Comparison of ENCODE assay signal across 17 mouse cellular contexts in the genomic region with DNA sequence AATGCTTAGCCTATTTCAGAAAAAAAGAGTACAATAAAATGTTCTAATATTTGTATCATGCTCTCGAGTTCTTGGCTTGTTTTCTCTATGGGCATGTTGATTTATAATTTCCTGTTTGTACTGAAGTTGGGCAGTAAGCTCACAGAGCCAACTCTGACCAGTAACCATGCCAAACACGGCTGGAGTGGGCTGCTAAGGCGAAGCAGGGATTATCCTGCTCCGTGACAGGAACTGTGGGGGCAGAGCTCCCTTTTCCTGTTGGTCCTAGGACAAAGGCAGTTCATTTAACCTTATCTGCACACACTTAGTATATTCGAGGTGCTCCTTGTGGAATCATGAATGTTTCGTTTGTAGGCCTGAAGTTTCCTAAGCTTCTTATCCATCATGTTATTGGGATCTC. TPM values are rescaled to one million over a fixed set of nuclear protein-coding genes. Genes with fewer than 3 reads are reported as not detected.
DNase-seq lines count a peak whose midpoint lies in the region; TF ChIP-seq lines count a peak whose summit lies in the region.
"Had no signal": no experiment of that assay in that cellular context is flagged by ENCODE, and none has a peak within 500 bp of the region (broad histone marks: within the 10 kb centered on the region; RNA-seq: fewer than 3 reads in every experiment).

No protein-coding gene starts in this region.

- H3K4me1 ChIP-seq in kidney, adult 2 months (ENCODE audit: control insufficient read depth, insufficient read depth, low read length): no peaks in the 10 kb centered on the region
- H3K4me1 ChIP-seq: forebrain, embryonic 13.5 days; heart, embryonic 10.5 days; limb, embryonic 13.5 days; midbrain, embryonic 13.5 days had no signal

- no peaks in the 10 kb centered on the region for H3K36me3 ChIP-seq in kidney, adult 2 months (ENCODE audit: control insufficient read depth, insufficient read depth, low read length)
- H3K36me3 ChIP-seq: heart, embryonic 10.5 days; limb, embryonic 13.5 days; midbrain, embryonic 13.5 days had no signal

- DNase-seq in heart, postnatal 4 days: peak; percentile 16
- no peak for DNase-seq in heart, adult 8-10 months (ENCODE audit: low spot score)
- DNase-seq in kidney, adult 2 months: peak; percentile 63
- DNase-seq in kidney, postnatal 14 days: peak; percentile 57
- peak; percentile 56 for DNase-seq in lung, postnatal 10 days
- DNase-seq in testis, postnatal 10 days (ENCODE audit: low spot score): no peak
- no peak for DNase-seq in layer of hippocampus, postnatal 10 days (ENCODE audit: low spot score in 2 of 2)
- DNase-seq: gastrocnemius, adult 2 months; liver, postnatal 0 days had no signal

- TF ChIP-seq POLR2A in kidney, adult 2 months (IDR thresholded peaks at IDR 0.05; ENCODE audit: low read depth, low read length): no peak

- no peak for TF ChIP-seq CTCF in kidney, adult 2 months (conservative IDR thresholded peaks at IDR 0.05; ENCODE audit: insufficient read depth, insufficient read length, low read depth, low read length)

- H3K4me3 ChIP-seq in kidney, adult 2 months (ENCODE audit: insufficient read depth, low read depth, low read length): no peak overlapping the region
- H3K4me3 ChIP-seq: forebrain, embryonic 13.5 days; gastrocnemius, adult 2 months; heart, embryonic 10.5 days; limb, embryonic 13.5 days; midbrain, embryonic 13.5 days had no signal

- peak overlapping the region; percentile 78 for H3K27ac ChIP-seq in kidney, adult 2 months (ENCODE audit: insufficient read depth, low read depth, low read length)
- H3K27ac ChIP-seq: forebrain, embryonic 13.5 days; gastrocnemius, adult 2 months; heart, embryonic 10.5 days; limb, embryonic 13.5 days; midbrain, embryonic 13.5 days had no signal

- H3K27me3 ChIP-seq in kidney, adult 2 months (replicated peaks; ENCODE audit: control insufficient read depth, insufficient read depth, low read length): no peaks in the 10 kb centered on the region
- H3K27me3 ChIP-seq: forebrain, embryonic 13.5 days; limb, embryonic 13.5 days; midbrain, embryonic 13.5 days had no signal

- WGBS in kidney, adult 2 months: 42% methylated on average over 6 of the region's 6 CpGs

RNA-seq across cellular contexts. Expression of gene Gm136, which starts 6.8 kb away (rescaled TPM):
- total RNA-seq in heart, postnatal 4 days (2021): not detected
- total RNA-seq in heart, adult 8-10 months (2022): not detected
- not detected in 2 replicates for polyA plus RNA-seq in kidney, adult 2 months (2012; rRNA removed)
- total RNA-seq in layer of hippocampus, postnatal 10 days (2021): not detected
- total RNA-seq: common myeloid progenitor, adult 5-6 weeks; gastrocnemius, adult 2 months had no signal
- polyA plus RNA-seq: embryonic facial prominence, embryonic 14.5 days; forebrain, embryonic 13.5 days; heart, embryonic 10.5 days; hindbrain, embryonic 11.5 days; large intestine, adult 2 months; limb, embryonic 13.5 days; liver, postnatal 0 days; midbrain, embryonic 13.5 days had no signal

RNA-seq across cellular contexts. Expression of gene Cfap206, which starts 19.2 kb away (rescaled TPM):
- total RNA-seq in heart, postnatal 4 days (2021): under 1 TPM; 0.29 to 0.54 TPM
- under 1 TPM in 3 of 4 experiments, not detected in 1; 0.13 to 0.34 (median 0.34) TPM for total RNA-seq in heart, adult 8-10 months (2022)
- polyA plus RNA-seq in kidney, adult 2 months (2012; rRNA removed): 0.17 and 0.20 TPM in 2 replicates
- total RNA-seq in layer of hippocampus, postnatal 10 days (2021): 1 to 10 TPM; 2.3 to 2.5 TPM
- total RNA-seq: common myeloid progenitor, adult 5-6 weeks; gastrocnemius, adult 2 months had no signal
- polyA plus RNA-seq: large intestine, adult 2 months; liver, postnatal 0 days had no signal

RNA-seq across cellular contexts. Expression of gene Smim8, which starts 29.0 kb away (rescaled TPM):
- total RNA-seq in heart, postnatal 4 days (2021): 10 to 100 TPM; 35.5 to 38.4 TPM
- 10 to 100 TPM; 60.6 to 80.8 (median 65.2) TPM for total RNA-seq in heart, adult 8-10 months (2022)
- polyA plus RNA-seq in kidney, adult 2 months (2012; rRNA removed): 8.5 and 13.2 TPM in 2 replicates
- 10 to 100 TPM; 20.8 to 27.3 TPM for total RNA-seq in layer of hippocampus, postnatal 10 days (2021)

Comparison
In these comparisons a context has a peak if more than half of its experiments do, and no peak if none do; other contexts are left out.
1. DNase-seq: peak in heart, postnatal 4 days (single experiment), kidney, adult 2 months (single experiment), kidney, postnatal 14 days (single experiment) and lung, postnatal 10 days (single experiment); none in heart, adult 8-10 months (single experiment), testis, postnatal 10 days (single experiment) and layer of hippocampus, postnatal 10 days (0 of 2).